Mouse (Mus musculus): ENCODE data around the gene Gpcpd1. TPM values are rescaled to one million over a fixed set of nuclear protein-coding genes. Genes with fewer than 3 reads are reported as not detected.
A peak's percentile ranks its signal among the peaks of the same experiment; 100 is the strongest.

Gpcpd1 gene
- total and polyA plus RNA-seq, 2 experiments from 2014 or later, result 37.5 to 67.9 TPM

DNA sequence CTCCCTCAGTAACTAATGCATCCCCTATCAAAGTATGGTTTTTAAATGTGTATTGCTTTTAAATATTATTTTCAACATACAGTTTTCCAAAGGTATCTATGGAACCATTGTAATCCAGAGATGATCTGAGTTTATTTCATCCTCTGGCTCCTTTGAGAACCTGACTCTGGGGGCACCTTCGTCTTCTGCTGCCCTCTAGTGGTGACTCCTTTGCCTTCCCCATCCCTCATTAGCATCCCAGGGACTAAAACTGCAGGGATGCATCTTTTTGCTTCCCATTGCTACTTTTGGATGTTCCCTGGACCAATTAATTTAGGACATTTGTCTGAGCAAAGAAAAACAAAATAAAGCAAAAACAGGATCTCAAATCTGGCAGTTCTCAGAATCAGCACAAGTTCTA, 102.1 kb downstream of the Gpcpd1 start:
- DNase-seq (ENCODE audit: low spot score) (peak; percentile 46), ATAC-seq (ENCODE audit: insufficient read depth, low read depth) (no peak)
- H3K4me3 ChIP-seq (ENCODE audit: low read depth, low read length), result no peak overlapping the region
- H3K4me2 ChIP-seq (ENCODE audit: low read depth, low read length), result no peak overlapping the region
- no peaks in the 10 kb centered on the region for H3K9me3 ChIP-seq (replicated peaks; ENCODE audit: control insufficient read depth, low read length)
- no peak overlapping the region for H3K9ac ChIP-seq (replicated peaks; ENCODE audit: low read depth, low read length)
- H3K27ac ChIP-seq (ENCODE audit: low read depth), result no peak overlapping the region
- TF ChIP-seq EP300 (IDR thresholded peaks at IDR 0.05; ENCODE audit: low read depth), result no peak
- peak; percentile 87 for TF ChIP-seq CTCF (IDR thresholded peaks at IDR 0.05; ENCODE audit: low read depth)
- whole genome bisulfite sequencing, result 0% methylated on average over 1 of the region's 1 CpGs
- H3K4me1 ChIP-seq (ENCODE audit: control insufficient read depth, insufficient read depth), result no peaks in the 10 kb centered on the region
- no peaks in the 10 kb centered on the region for H3K27me3 ChIP-seq (ENCODE audit: control insufficient read depth, insufficient read depth, low read length)
- no peaks in the 10 kb centered on the region for H3K36me3 ChIP-seq (replicated peaks; ENCODE audit: control insufficient read depth, insufficient read depth, low read length)

DNA sequence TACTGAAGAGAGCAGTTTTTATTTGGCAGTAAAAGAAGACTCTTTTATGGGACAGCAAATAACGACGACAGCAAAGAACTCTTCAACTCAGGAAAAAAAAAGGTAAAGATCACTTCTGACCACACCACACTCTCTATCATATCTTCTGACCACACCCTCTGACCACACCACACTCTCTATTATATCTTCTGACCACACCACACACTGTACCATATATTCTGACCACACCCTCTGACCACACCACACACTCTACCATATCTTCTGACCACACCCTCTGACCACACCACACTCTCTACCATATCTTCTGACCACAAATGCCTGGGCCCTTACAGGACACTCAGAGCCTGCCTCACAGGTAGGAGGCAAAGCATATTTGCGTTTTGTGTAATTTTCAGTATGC, 106.0 kb downstream of the Gpcpd1 start:
- Histone ChIP-seq H3K36me3 (replicated peaks; ENCODE audit: control insufficient read depth, insufficient read depth, low read length) (no peaks in the 10 kb centered on the region), H3K27me3 (ENCODE audit: control insufficient read depth, insufficient read depth, low read length) (no peaks in the 10 kb centered on the region), H3K4me1 (ENCODE audit: control insufficient read depth, insufficient read depth) (no peaks in the 10 kb centered on the region), H3K9me3 (replicated peaks; ENCODE audit: control insufficient read depth, low read length) (no peaks in the 10 kb centered on the region; the same call in 1 of the 2 replicates), H3K27ac (ENCODE audit: low read depth) (no peak overlapping the region), H3K9ac (replicated peaks; ENCODE audit: low read depth, low read length) (no peak overlapping the region), H3K4me3 (ENCODE audit: low read depth, low read length) (no peak overlapping the region), H3K4me2 (ENCODE audit: low read depth, low read length) (no peak overlapping the region)
- WGBS, result 78% methylated on average over 3 of the region's 3 CpGs
- no peak for ATAC-seq (ENCODE audit: insufficient read depth, low read depth)
- DNase-seq (ENCODE audit: low spot score), result no peak
- TF ChIP-seq CTCF (IDR thresholded peaks at IDR 0.05; ENCODE audit: low read depth) (no peak), EP300 (IDR thresholded peaks at IDR 0.05; ENCODE audit: low read depth) (no peak)

Other genes with a start within 250 kb of the Gpcpd1 start
- 0.76 and 5.5 TPM in 2 replicates for gene Prokr2, start 202.3 kb downstream of the Gpcpd1 start, total RNA-seq (2014; rRNA removed; ENCODE audit: low replicate concordance)
- 0.22 and 0.30 TPM in 2 replicates for gene Prokr2, start 202.3 kb downstream of the Gpcpd1 start, polyA plus RNA-seq (2015; fragmentation: Nextera tagmentation; extraction: Ambion mirVana)
- gene Shld1, start 99.2 kb upstream of the Gpcpd1 start, total RNA-seq (2014; rRNA removed; ENCODE audit: low replicate concordance), result 23.3 and 24.1 TPM in 2 replicates
- 14.1 and 16.4 TPM in 2 replicates for gene Shld1, start 99.2 kb upstream of the Gpcpd1 start, polyA plus RNA-seq (2015; fragmentation: Nextera tagmentation; extraction: Ambion mirVana)
- gene Chgb, start 193.5 kb upstream of the Gpcpd1 start, total RNA-seq (2014; rRNA removed; ENCODE audit: low replicate concordance), result not detected in 2 replicates
- gene Chgb, start 193.5 kb upstream of the Gpcpd1 start, polyA plus RNA-seq (2015; fragmentation: Nextera tagmentation; extraction: Ambion mirVana), result 0.15 TPM in 2 replicates
- gene Trmt6, start 228.3 kb upstream of the Gpcpd1 start, total RNA-seq (2014; rRNA removed; ENCODE audit: low replicate concordance), result 6.1 and 6.9 TPM in 2 replicates
- gene Trmt6, start 228.3 kb upstream of the Gpcpd1 start, polyA plus RNA-seq (2015; fragmentation: Nextera tagmentation; extraction: Ambion mirVana), result 18.6 and 22.1 TPM in 2 replicates
- 2.1 and 3.4 TPM in 2 replicates for gene Mcm8, start 228.4 kb upstream of the Gpcpd1 start, total RNA-seq (2014; rRNA removed; ENCODE audit: low replicate concordance)
- gene Mcm8, start 228.4 kb upstream of the Gpcpd1 start, polyA plus RNA-seq (2015; fragmentation: Nextera tagmentation; extraction: Ambion mirVana), result 3.4 and 4.0 TPM in 2 replicates

Measured in heart, postnatal 0 days (tissue).